Mouse (Mus musculus) 3134 (cell line): Measurements from ENCODE around the gene Dhtkd1.
A peak's percentile ranks its signal among the peaks of the same experiment; 100 is the strongest.
"Not testable (repeated sequence)": the region's sequence is repeated elsewhere in the genome, so short reads cannot be mapped to it uniquely, and the experiment has no call there.

Experiments
- DNase-seq: peaks from one replicate; pipeline ENCODE4 v3.0.0-alpha.2; 2011; ENCODE audit warnings: low spot score; ENCODE audit not compliant: insufficient read length; ENCODE audit errors: extremely low read depth

The Dhtkd1 gene

GRCm38 (mm10) chr2:5942416-5943032 is at the start of gene Dhtkd1:
Dhtkd1 (minus strand) TSS chr2:5942792.
- no peak for DNase-seq

DNA sequence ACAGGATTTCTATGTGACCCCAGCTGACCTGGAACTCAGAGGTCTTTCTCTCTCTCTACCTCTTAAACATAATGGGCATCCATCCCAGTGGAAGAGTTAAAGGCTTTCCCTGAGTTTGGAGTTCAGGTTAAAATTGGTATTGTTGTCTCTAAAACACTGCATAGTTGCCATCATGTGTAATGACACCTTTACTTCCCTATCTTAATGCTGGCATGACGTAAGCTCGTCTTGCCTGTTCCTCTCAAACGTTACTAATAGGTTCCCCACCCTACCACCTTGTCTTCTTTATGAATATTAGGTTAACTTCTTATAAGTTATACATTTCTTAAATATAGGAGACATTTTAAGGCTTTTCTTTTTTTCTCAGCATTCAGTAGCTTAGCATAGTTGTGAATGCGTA is 34.9 kb upstream of the Dhtkd1 start:
- no peak for DNase-seq

- not testable (repeated sequence) for DNase-seq
These were observed 28.0 kb upstream of the Dhtkd1 start for GRCm38 (mm10) chr2:5970629-5971028.

GRCm38 (mm10) chr2:5965972-5966371 is 23.4 kb upstream of the Dhtkd1 start:
- DNase-seq: no peak

DNA sequence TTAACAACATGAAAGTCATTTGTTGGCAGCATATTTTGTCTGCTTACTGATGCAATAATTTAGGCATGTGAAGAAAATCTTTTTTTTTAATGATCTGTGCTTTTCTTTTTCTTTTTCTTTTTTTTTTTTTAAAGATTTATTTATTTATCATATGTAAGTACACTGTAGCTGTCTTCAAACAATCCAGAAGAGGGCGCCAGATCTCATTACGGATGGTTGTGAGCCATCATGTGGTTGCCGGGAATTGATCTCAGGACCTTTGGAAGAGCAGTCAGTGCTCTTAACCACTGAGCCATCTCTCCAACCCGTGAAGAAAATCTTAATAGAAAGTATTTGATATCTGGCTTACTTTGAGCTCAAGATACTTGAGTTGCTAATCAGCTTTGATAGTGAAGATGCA is 21.1 kb upstream of the Dhtkd1 start:
- not testable (repeated sequence) for DNase-seq

DNA sequence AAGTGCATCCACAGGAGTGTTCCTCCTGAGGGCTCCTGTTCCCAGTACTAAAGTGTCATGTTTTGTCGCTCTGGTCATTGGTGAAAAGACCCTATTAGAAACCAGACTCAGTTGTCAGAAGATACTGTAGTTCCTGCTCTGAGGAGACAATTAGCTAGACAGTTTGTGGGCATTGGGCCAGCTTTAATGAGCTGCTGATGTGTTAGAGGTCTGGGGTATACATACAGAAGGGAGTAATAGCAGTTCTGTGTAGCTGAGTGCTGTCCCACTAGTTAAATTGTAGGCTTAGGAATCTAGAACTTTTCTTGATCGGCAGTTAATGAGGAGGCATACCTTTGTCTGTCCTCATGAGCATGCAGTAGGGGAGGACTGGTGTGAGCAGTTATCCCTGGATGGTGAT is 19.7 kb upstream of the Dhtkd1 start:
- DNase-seq: no peak

GRCm38 (mm10) chr2:5957705-5958104 is 15.1 kb upstream of the Dhtkd1 start:
- no peak for DNase-seq

- no peak for DNase-seq
These were observed 9.1 kb upstream of the Dhtkd1 start for GRCm38 (mm10) chr2:5951621-5952211.

DNA sequence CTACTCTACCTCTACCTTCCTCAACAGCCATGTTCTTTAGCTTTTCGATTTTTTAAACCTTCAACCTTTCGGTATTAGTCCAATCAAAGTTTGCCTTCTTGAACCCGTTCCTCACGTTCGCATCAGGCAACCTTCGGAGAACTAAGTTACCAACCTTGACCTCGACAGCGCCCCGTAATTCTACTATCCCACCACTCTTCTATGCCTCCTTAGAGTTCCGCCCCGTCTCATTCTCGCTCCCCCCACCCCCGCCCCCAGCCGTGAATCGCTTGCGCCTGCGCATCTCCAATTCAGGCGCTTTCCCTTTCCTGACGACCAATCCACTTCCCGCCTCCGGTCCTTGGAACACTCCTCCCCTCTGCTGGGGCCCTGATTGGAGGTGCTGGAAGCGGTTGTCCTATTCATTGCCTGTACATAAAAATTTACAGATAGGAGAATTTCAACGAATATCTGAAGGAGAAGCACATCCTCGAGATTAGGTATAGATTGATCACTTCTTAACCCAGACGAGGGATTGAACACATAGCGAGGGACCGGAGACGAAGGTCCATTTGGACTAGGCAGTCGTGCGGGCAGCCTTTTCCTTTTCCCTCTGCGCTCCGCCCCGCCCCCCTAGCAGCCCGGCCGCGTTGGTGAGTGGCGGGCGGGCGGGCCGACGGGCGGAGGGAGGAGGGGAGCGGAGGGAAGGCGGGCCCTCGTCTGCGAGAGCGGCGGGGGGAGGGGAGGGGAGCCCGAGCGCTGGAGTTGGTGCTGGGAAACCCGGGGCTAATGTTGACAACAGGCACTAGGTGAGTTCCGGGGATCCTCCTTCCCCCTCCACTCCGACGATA is 8.4 kb upstream of the Dhtkd1 start, which contains the start of gene Upf2:
TSS of gene Upf2 (plus strand) at position 704 of the 830 bp plus-strand sequence.
- peak; percentile 86 for DNase-seq

DNA sequence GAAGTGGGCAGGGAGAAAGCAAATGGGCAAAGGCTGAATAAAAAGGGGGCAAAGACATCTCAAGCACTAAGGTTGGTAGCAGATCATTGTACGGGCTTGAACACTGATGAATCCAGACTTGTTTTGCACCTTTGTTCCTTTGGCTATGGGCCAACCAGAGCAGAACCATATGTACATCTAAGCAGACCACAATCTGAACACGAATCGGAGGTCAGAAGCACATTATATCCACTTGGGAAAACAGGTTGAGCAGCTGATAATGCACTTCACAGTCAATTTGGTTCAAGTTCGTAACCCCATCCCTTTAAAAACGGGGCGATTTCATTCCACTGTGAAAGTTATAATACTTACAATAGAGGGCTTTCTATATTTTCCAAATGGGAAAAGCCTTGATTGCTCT is 7.7 kb upstream of the Dhtkd1 start:
- DNase-seq: no peak

DNA sequence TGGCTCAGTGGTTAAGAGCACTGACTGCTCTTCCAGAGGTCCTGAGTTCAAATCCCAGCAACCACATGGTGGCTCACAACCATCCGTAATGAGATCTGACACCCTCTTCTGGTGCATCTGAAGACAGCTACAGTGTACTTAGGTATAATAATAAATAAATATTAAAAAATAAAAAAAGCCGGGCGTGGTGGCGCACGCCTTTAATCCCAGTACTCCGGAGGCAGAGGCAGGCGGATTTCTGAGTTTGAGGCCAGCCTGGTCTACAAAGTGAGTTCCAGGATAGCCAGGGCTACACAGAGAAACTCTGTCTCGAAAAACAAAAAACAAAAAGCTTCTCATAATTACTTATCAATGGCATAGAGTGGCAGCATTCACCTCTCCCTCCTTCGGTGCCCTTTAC is 7.2 kb upstream of the Dhtkd1 start:
- not testable (repeated sequence) for DNase-seq

GRCm38 (mm10) chr2:5948964-5949363 is 6.4 kb upstream of the Dhtkd1 start:
- DNase-seq: no peak

- no peak for DNase-seq
These were observed 4.3 kb upstream of the Dhtkd1 start for GRCm38 (mm10) chr2:5946876-5947275.

- DNase-seq: no peak
These were observed 3.0 kb upstream of the Dhtkd1 start for GRCm38 (mm10) chr2:5945629-5946028.

DNA sequence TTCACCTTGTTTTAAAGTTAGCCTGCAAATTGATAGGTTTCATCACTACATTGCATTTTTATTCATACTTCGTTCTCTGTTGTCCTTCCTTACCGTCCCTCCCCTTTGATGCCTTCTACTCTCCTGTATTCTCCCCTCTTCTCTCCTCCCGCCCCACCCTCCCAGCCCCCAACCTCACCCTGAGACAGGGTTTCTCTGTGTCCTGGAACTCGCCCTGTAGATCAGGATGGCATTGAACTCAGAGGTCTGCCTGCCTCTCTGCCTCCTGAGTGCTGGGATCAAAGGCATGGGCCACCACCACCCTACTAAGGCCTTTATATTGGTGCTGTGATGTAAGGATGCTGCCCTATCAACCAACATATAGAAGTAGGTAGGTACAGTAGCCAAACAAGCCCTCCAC is 479 bp upstream of the Dhtkd1 start:
- DNase-seq: no peak

- no peak for DNase-seq
These were observed 654 bp downstream of the Dhtkd1 start for GRCm38 (mm10) chr2:5941861-5942415.

DNA sequence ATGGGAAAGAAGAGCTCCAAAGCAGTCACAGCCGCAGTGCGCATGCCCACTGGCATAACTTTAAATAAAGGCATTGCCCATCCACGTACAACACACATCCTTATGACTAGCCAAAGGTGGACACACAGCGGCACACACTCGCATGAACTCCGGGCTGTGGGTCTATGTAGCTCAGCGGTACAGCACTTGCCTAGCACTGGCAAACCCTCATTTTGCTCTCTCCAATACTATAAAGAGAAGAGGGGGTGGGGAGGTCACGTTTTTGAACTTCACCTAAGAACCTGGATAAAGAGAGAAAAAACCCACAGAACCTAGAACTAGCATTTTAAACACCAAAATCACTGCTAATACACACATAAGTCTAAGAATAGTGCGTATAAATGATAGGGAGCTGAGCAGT is 1.7 kb downstream of the Dhtkd1 start:
- DNase-seq: no peak

- no peak for DNase-seq
These were observed 2.7 kb downstream of the Dhtkd1 start for GRCm38 (mm10) chr2:5939911-5940310.

GRCm38 (mm10) chr2:5939319-5939718 is 3.3 kb downstream of the Dhtkd1 start:
- no peak for DNase-seq

DNA sequence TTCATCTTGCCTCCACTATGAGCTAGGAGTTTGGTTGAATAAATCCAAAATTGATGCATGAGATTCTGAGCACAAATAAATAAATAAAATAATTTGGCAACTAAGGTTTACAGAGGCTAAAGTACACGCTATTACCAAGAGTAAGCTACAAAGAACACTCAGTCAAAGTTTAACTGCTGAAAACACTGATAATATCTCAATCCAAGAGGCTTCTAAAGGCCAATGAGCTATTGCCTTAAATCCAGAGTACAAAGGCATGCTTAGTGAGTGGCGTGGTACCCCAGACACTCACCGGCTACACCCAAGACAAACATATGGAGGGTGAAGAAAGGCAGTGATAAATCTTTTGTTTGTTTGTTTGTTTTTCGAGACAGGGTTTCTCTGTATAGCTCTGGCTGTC is 6.0 kb downstream of the Dhtkd1 start:
- DNase-seq: no peak

DNA sequence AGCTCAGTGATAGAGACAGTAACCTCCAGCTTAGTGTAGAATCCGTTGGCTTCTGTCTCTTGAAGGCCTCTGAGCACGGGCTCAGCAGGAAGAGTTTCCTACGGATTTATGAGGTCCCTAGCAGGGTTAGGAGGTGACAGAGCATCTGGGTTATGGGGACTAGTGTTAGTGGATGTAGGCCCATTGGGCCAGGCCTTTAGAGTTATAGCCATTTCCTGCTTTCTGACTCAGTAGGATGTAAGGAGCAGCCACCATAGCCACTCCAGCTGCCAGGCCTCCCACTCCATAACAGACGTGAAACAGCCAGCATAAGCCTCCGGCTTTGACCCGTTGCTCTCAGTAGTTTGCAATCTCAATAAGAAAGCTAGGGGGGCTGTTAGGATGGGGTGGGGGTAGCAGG is 6.5 kb downstream of the Dhtkd1 start:
- DNase-seq: no peak
